Mouse (Mus musculus): Measurements from ENCODE around the gene Efna3.

DNA sequence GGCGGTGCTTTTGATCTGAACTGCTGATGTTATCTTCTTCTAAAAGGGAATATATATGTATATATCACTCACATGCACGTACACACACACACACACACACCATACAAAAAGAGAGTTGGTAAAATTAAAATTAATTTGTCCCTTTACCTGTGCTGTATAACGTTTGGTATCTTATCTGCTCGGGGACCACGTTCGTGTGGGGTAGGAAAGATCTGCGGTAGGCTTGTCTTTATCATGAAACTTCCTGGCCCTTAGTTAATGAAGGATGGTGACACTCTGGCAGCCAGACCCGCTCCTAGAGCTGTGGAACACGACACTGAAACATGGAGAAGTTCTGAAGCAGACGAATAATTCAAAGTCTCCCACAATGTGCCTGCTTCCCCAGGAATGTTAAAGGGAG is 30.9 kb downstream of the Efna3 start:
- TF ChIP-seq CTCF (IDR thresholded peaks at IDR 0.05; ENCODE audit: low read depth) (no peak), EP300 (optimal IDR thresholded peaks at IDR 0.05) (no peak)

Measured in stomach, postnatal 0 days (tissue).